Mouse (Mus musculus) left cerebral cortex, postnatal 25 days (tissue): ENCODE measurements around the gene Vegfa. TPM values are rescaled to one million over a fixed set of nuclear protein-coding genes. Genes with fewer than 3 reads are reported as not detected.

Experiments used
- DNase-seq, 2 experiments: peaks; one replicate each; pipeline ENCODE4 v3.0.0; 2022; ENCODE audit warnings: low spot score in 2 of 2, mixed read lengths in 1 of 2
- intact Hi-C: fragments of 180-260 bp; cut with DNase I; formaldehyde crosslinking; loops from one replicate; pipeline ENCODE4 v1.15.1; 2025
- total RNA-seq, 2 experiments: library from RNA; stranded (reverse); gene quantifications; 2 replicates each; pipeline ENCODE4 v1.2.3; 2021

Vegfa gene
- total RNA-seq, 2 experiments from 2014 or later: 92.0 to 100 TPM

- intact Hi-C loops: no loop called here
- DNase-seq: no peak
Observed at GRCm38 (mm10) chr17:46053291-46053842, 21.2 kb upstream of the Vegfa start.

- no peak for DNase-seq
- intact Hi-C loops: no loop called here
Observed at GRCm38 (mm10) chr17:46052146-46052545, 20.0 kb upstream of the Vegfa start.

- DNase-seq: no peak
- intact Hi-C loops: no loop called here
Observed at GRCm38 (mm10) chr17:46051356-46051755, 19.2 kb upstream of the Vegfa start.

- no peak for DNase-seq
- intact Hi-C loops: no loop called here
Observed at GRCm38 (mm10) chr17:46049567-46049966, 17.4 kb upstream of the Vegfa start.

- intact Hi-C loops: no loop called here
- DNase-seq: no peak
Observed at GRCm38 (mm10) chr17:46048184-46048583, 16.0 kb upstream of the Vegfa start.

GRCm38 (mm10) chr17:46045742-46046141 lies 13.6 kb upstream of the Vegfa start:
- intact Hi-C loops: no loop called here
- DNase-seq: no peak

- no peak for DNase-seq
- intact Hi-C loops: no loop called here
Observed at GRCm38 (mm10) chr17:46044953-46045352, 12.8 kb upstream of the Vegfa start.

GRCm38 (mm10) chr17:46042158-46042557 lies 10.0 kb upstream of the Vegfa start:
- intact Hi-C loops: no loop called here
- DNase-seq: no peak

GRCm38 (mm10) chr17:46041679-46042078 lies 9.5 kb upstream of the Vegfa start:
- DNase-seq: no peak
- intact Hi-C loops: no loop called here

GRCm38 (mm10) chr17:46041223-46041622 lies 9.1 kb upstream of the Vegfa start:
- peak in 1 of 2 experiments; percentile 17 for DNase-seq
- intact Hi-C loops: no loop called here

- intact Hi-C loops: no loop called here
- DNase-seq: no peak
Observed at GRCm38 (mm10) chr17:46040561-46040960, 8.4 kb upstream of the Vegfa start.

GRCm38 (mm10) chr17:46038906-46039305 lies 6.7 kb upstream of the Vegfa start:
- no peak for DNase-seq

GRCm38 (mm10) chr17:46036400-46036799 lies 4.2 kb upstream of the Vegfa start:
- intact Hi-C loops: no loop called here
- DNase-seq: no peak

More at GRCm38 (mm10) chr17:46038906-46039305, 6.7 kb upstream of the Vegfa start:
- intact Hi-C loops: no loop called here

- intact Hi-C loops: loop anchor here (5.0 kb wide), 4 partner anchors 78 to 352 kb away; partner anchors contain the start of gene Mrps18a
- no peak for DNase-seq
Observed at GRCm38 (mm10) chr17:46034110-46034509, 1.9 kb upstream of the Vegfa start.

- intact Hi-C loops: loop anchor here (5.0 kb wide), 4 partner anchors 79 to 351 kb away; partner anchors contain the start of gene Mrps18a
- no peak for DNase-seq
Observed at GRCm38 (mm10) chr17:46033607-46034006, 1.4 kb upstream of the Vegfa start.

- intact Hi-C loops: loop anchor here (5.0 kb wide), 4 partner anchors 79 to 351 kb away; partner anchors contain the start of gene Mrps18a
- no peak for DNase-seq
Observed at GRCm38 (mm10) chr17:46033122-46033521, 953 bp upstream of the Vegfa start.

- DNase-seq: peak; percentile 49 to 51
Observed at GRCm38 (mm10) chr17:46031621-46032211, 453 bp downstream of the Vegfa start.

GRCm38 (mm10) chr17:46030731-46031620 lies 1.2 kb downstream of the Vegfa start:
- intact Hi-C loops: loop anchor here (5.0 kb wide), 4 partner anchors 81 to 349 kb away; partner anchors contain the start of gene Mrps18a

More at GRCm38 (mm10) chr17:46031621-46032211, 453 bp downstream of the Vegfa start:
- intact Hi-C loops: loop anchor here (1.0 to 5.0 kb wide), 6 partner anchors 81 to 349 kb away; partner anchors contain the start of gene Mrps18a

GRCm38 (mm10) chr17:46030323-46030730 lies 1.8 kb downstream of the Vegfa start:
- DNase-seq: peak; percentile 36 to 66
- intact Hi-C loops: loop anchor here (5.0 kb wide), 4 partner anchors 82 to 348 kb away; partner anchors contain the start of gene Mrps18a

More at GRCm38 (mm10) chr17:46030731-46031620, 1.2 kb downstream of the Vegfa start:
- DNase-seq: peak; percentile 56 to 67
